Mouse (Mus musculus): ENCODE results near the gene Kcnh8. TPM values are rescaled to one million over a fixed set of nuclear protein-coding genes. Genes with fewer than 3 reads are reported as not detected.

Kcnh8 gene
- polyA plus RNA-seq, 1 experiment = 0.28 TPM

DNA sequence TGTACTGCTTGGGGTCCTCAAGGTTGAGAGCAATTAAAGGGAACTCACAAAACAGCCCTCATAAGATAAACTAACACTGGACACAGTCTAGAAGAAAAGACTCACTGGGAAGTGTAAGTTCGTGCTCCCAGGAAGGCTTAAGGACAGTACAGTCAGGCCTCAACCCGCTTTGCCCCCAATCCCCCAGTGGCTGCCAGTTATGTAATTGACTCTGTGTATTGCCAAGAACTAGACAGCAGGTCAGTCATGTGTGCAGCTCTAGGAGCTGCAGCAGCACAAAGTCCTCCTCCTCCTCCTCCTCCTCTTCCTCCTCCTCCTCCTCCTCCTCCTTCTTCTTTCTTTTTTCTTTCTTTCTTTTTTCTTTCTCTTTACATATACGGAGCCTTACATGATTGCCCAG, 185.6 kb downstream of the Kcnh8 start:
- DNase-seq = no peak
- no peaks in the 10 kb centered on the region for H3K27me3 ChIP-seq (ENCODE audit: control insufficient read depth, insufficient read depth, low read length)
- H3K36me3 ChIP-seq (ENCODE audit: control insufficient read depth, insufficient read depth, low read length) = no peaks in the 10 kb centered on the region
- TF ChIP-seq CTCF (IDR thresholded peaks at IDR 0.05; ENCODE audit: borderline replicate concordance, control insufficient read depth, extremely low read depth, insufficient read depth, low read length, poor library complexity) = no peak
- TF ChIP-seq POLR2A (IDR thresholded peaks at IDR 0.05; ENCODE audit: control insufficient read depth, extremely low read depth, insufficient read depth, low read length, poor library complexity) = no peak
- H3K4me1 ChIP-seq (replicated peaks; ENCODE audit: control insufficient read depth, insufficient read depth, low read length) = no peaks in the 10 kb centered on the region
- WGBS = 79% methylated on average over 3 of the region's 3 CpGs
- no peak overlapping the region for H3K4me3 ChIP-seq (ENCODE audit: control insufficient read depth, insufficient read depth, low read length)
- no peak overlapping the region for H3K27ac ChIP-seq (ENCODE audit: control insufficient read depth, insufficient read depth, low read length)

DNA sequence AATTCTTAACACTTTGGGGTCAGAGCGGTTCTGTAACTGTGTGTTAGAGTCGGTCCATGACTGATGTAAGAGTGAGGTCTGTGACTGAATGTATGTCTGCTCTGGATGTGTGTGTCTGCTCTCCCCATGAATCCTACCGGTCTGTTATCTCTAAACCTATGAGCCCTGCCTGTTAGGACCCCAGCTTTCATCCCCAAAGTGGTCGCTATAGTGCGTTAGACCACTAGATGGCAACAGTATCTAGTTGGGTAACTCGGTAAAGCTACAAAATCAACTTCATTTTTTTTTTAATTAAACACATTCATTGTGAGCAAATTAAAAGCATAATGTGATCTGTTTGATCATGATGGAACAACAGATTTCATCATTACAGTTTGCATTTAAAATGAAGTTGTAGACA, 202.0 kb downstream of the Kcnh8 start:
- H3K36me3 ChIP-seq (ENCODE audit: control insufficient read depth, insufficient read depth, low read length) = no peaks in the 10 kb centered on the region
- 68% methylated on average over 6 of the region's 6 CpGs for whole genome bisulfite sequencing

DNA sequence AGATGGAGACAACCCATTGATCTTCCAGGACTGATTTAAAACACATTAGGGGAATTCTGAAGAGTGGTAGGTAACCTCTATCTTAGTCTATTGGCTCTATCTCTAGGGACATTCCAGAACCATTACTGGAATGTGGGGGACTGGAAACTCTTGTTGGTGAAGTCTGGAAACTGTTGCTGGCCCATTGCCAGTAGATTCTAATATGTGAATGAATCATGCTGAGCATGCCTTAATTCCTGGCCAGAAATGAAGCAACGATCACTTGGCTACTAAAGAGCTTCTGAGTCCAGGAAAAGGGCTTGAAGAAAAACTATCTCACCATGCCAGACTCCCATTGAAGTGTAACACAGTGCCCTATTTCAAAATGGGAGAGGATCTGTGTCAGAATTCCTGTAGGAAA, 208.3 kb downstream of the Kcnh8 start:
- H3K27ac ChIP-seq (ENCODE audit: control insufficient read depth, insufficient read depth, low read length) = no peak overlapping the region
- TF ChIP-seq CTCF (IDR thresholded peaks at IDR 0.05; ENCODE audit: borderline replicate concordance, control insufficient read depth, extremely low read depth, insufficient read depth, low read length, poor library complexity) (no peak), POLR2A (IDR thresholded peaks at IDR 0.05; ENCODE audit: control insufficient read depth, extremely low read depth, insufficient read depth, low read length, poor library complexity) (no peak)
- H3K4me1 ChIP-seq (replicated peaks; ENCODE audit: control insufficient read depth, insufficient read depth, low read length) = no peaks in the 10 kb centered on the region
- no peaks in the 10 kb centered on the region for H3K36me3 ChIP-seq (ENCODE audit: control insufficient read depth, insufficient read depth, low read length)
- no peak overlapping the region for H3K4me3 ChIP-seq (ENCODE audit: control insufficient read depth, insufficient read depth, low read length)
- no peaks in the 10 kb centered on the region for H3K27me3 ChIP-seq (ENCODE audit: control insufficient read depth, insufficient read depth, low read length)
- no peak for DNase-seq
- WGBS = 79% methylated on average over 1 of the region's 1 CpGs

More for the DNA sequence above, 202.0 kb downstream of the Kcnh8 start:
- Histone ChIP-seq H3K4me3 (ENCODE audit: control insufficient read depth, insufficient read depth, low read length) (no peak overlapping the region), H3K4me1 (replicated peaks; ENCODE audit: control insufficient read depth, insufficient read depth, low read length) (no peaks in the 10 kb centered on the region), H3K27me3 (ENCODE audit: control insufficient read depth, insufficient read depth, low read length) (no peaks in the 10 kb centered on the region), H3K27ac (ENCODE audit: control insufficient read depth, insufficient read depth, low read length) (no peak overlapping the region)
- no peak for DNase-seq
- no peak for TF ChIP-seq CTCF (IDR thresholded peaks at IDR 0.05; ENCODE audit: borderline replicate concordance, control insufficient read depth, extremely low read depth, insufficient read depth, low read length, poor library complexity)
- no peak for TF ChIP-seq POLR2A (IDR thresholded peaks at IDR 0.05; ENCODE audit: control insufficient read depth, extremely low read depth, insufficient read depth, low read length, poor library complexity)

DNA sequence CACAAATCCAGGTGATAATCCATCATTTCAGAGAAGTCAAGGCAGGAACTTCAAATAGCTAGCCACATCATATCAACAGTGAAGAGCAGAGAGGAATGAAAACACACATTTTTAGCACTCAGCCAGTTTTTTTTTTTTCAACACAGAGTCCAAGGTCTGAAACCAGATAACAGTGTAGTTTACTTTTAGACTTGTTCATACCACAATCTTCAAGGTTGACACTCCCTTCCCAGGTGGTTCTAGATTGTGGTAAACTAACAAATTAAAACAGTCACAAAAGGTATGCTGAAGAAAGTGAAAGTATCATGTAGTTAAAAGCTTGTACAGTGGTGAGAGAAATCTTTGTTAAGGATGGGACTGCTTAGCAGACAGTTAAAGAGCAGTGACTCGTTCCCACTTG, 216.5 kb downstream of the Kcnh8 start:
- 89% methylated on average over 1 of the region's 1 CpGs for whole genome bisulfite sequencing
- H3K27ac ChIP-seq (ENCODE audit: control insufficient read depth, insufficient read depth, low read length) = no peak overlapping the region
- TF ChIP-seq CTCF (IDR thresholded peaks at IDR 0.05; ENCODE audit: borderline replicate concordance, control insufficient read depth, extremely low read depth, insufficient read depth, low read length, poor library complexity) (no peak), POLR2A (IDR thresholded peaks at IDR 0.05; ENCODE audit: control insufficient read depth, extremely low read depth, insufficient read depth, low read length, poor library complexity) (no peak)
- no peak overlapping the region for H3K4me3 ChIP-seq (ENCODE audit: control insufficient read depth, insufficient read depth, low read length)
- H3K36me3 ChIP-seq (ENCODE audit: control insufficient read depth, insufficient read depth, low read length) = no peaks in the 10 kb centered on the region
- no peaks in the 10 kb centered on the region for H3K4me1 ChIP-seq (replicated peaks; ENCODE audit: control insufficient read depth, insufficient read depth, low read length)
- no peak for DNase-seq
- H3K27me3 ChIP-seq (ENCODE audit: control insufficient read depth, insufficient read depth, low read length) = no peaks in the 10 kb centered on the region

DNA sequence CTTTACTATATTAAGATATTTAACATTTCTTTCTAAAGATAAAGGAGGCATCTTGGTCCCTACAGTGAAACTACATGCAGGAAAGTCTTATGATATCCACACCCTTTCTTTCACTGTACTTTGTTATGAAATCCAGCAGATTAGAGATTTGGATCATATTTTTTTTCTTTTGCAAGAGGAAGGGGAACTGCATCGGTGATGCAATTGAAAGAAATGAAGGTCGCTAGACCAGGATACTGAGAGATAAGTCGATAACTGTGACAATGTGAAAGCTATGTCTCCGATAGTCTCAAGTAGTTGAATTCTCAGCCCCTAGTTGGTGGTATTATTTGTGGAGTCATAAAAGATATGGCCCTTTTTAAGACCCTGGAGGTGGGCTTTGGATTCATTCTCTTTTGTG, 227.2 kb downstream of the Kcnh8 start:
- TF ChIP-seq CTCF (IDR thresholded peaks at IDR 0.05; ENCODE audit: borderline replicate concordance, control insufficient read depth, extremely low read depth, insufficient read depth, low read length, poor library complexity) (no peak), POLR2A (IDR thresholded peaks at IDR 0.05; ENCODE audit: control insufficient read depth, extremely low read depth, insufficient read depth, low read length, poor library complexity) (no peak)

DNA sequence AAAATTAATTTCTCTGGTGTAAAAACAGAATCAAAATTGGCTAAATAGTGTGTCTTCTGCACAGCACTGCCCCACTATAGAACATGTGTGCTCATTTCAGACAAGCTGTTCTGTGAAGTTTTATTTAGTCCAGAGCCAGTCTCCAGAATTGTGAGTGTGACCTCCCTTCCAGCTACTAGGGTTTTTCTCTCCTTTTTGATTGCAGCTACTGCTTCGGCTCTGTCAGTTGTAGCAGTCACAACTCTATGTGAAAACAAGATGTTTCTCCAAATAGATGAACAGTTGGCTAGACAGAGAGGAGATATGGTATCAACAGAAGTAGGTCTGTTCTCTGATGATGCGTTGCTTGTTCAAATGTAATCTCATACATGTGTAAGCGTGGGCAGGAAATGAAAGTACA, 270.7 kb downstream of the Kcnh8 start:
- no peaks in the 10 kb centered on the region for H3K4me1 ChIP-seq (replicated peaks; ENCODE audit: control insufficient read depth, insufficient read depth, low read length)
- H3K4me3 ChIP-seq (ENCODE audit: control insufficient read depth, insufficient read depth, low read length) = no peak overlapping the region
- H3K27me3 ChIP-seq (ENCODE audit: control insufficient read depth, insufficient read depth, low read length) = no peaks in the 10 kb centered on the region
- no peaks in the 10 kb centered on the region for H3K36me3 ChIP-seq (ENCODE audit: control insufficient read depth, insufficient read depth, low read length)
- no peak for TF ChIP-seq CTCF (IDR thresholded peaks at IDR 0.05; ENCODE audit: borderline replicate concordance, control insufficient read depth, extremely low read depth, insufficient read depth, low read length, poor library complexity)
- no peak for TF ChIP-seq POLR2A (IDR thresholded peaks at IDR 0.05; ENCODE audit: control insufficient read depth, extremely low read depth, insufficient read depth, low read length, poor library complexity)
- WGBS = 84% methylated on average over 3 of the region's 3 CpGs
- DNase-seq = no peak
- no peak overlapping the region for H3K27ac ChIP-seq (ENCODE audit: control insufficient read depth, insufficient read depth, low read length)

More for the DNA sequence above, 227.2 kb downstream of the Kcnh8 start:
- Histone ChIP-seq H3K36me3 (ENCODE audit: control insufficient read depth, insufficient read depth, low read length) (no peaks in the 10 kb centered on the region), H3K4me3 (ENCODE audit: control insufficient read depth, insufficient read depth, low read length) (no peak overlapping the region), H3K27ac (ENCODE audit: control insufficient read depth, insufficient read depth, low read length) (no peak overlapping the region), H3K27me3 (ENCODE audit: control insufficient read depth, insufficient read depth, low read length) (no peaks in the 10 kb centered on the region), H3K4me1 (replicated peaks; ENCODE audit: control insufficient read depth, insufficient read depth, low read length) (no peaks in the 10 kb centered on the region)
- WGBS = 90% methylated on average over 4 of the region's 4 CpGs
- no peak for DNase-seq

DNA sequence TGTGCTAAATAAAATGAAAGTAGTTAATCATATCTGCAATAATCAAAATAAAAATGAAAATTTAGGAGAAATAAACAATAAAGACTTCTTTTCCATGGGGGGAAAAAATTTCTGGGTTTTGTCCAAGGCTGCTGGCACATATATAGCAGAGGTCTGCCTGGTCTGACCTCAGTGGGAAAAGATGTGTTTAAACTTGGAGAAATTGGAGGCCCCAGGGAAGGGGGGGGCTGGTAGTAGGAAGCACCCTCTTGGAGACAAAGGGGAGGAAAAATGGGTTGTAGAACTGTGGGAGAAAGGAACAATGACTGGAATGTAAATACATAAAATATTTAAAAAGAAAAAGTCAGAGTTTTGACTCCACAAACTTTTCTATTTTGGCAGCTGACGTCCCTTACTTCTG, 276.5 kb downstream of the Kcnh8 start:
- H3K4me1 ChIP-seq (replicated peaks; ENCODE audit: control insufficient read depth, insufficient read depth, low read length) = no peaks in the 10 kb centered on the region
- H3K36me3 ChIP-seq (ENCODE audit: control insufficient read depth, insufficient read depth, low read length) = no peaks in the 10 kb centered on the region
- H3K4me3 ChIP-seq (ENCODE audit: control insufficient read depth, insufficient read depth, low read length) = no peak overlapping the region
- H3K27me3 ChIP-seq (ENCODE audit: control insufficient read depth, insufficient read depth, low read length) = no peaks in the 10 kb centered on the region
- no peak for TF ChIP-seq CTCF (IDR thresholded peaks at IDR 0.05; ENCODE audit: borderline replicate concordance, control insufficient read depth, extremely low read depth, insufficient read depth, low read length, poor library complexity)
- no peak for TF ChIP-seq POLR2A (IDR thresholded peaks at IDR 0.05; ENCODE audit: control insufficient read depth, extremely low read depth, insufficient read depth, low read length, poor library complexity)
- WGBS = 67% methylated on average over 1 of the region's 1 CpGs
- no peak for DNase-seq
- H3K27ac ChIP-seq (ENCODE audit: control insufficient read depth, insufficient read depth, low read length) = no peak overlapping the region

Data from thymus, adult 2 months (tissue).